Mouse (Mus musculus) midbrain, embryonic 11.5 days (tissue): ENCODE results near the gene Ptpn13. TPM values are rescaled to one million over a fixed set of nuclear protein-coding genes. Genes with fewer than 3 reads are reported as not detected.

Source experiments
- ATAC-seq: fragments of 200-750 bp; cut with Nextera tagmentation; 2 replicates; pipeline ENCODE4 v1.8.0; 2017; ENCODE audit warnings: moderate TSS enrichment, moderate library complexity; ENCODE audit not compliant: low FRiP score
- DNase-seq: peaks from one replicate; pipeline ENCODE4 v3.0.0; 2015; ENCODE audit warnings: low spot score; ENCODE audit errors: missing footprints
- H3K27ac ChIP-seq: fragments of 300-500 bp; sonication (generic); 2 replicates; pipeline ENCODE4 v1.5.1; 2014; ENCODE audit warnings: low read depth, low read length
- H3K27me3 ChIP-seq: fragments of 300-500 bp; sonication (generic); 2 replicates; pipeline ENCODE4 v1.6.1; 2014; ENCODE audit warnings: mild to moderate bottlenecking, low read length, moderate library complexity, mixed read lengths; ENCODE audit not compliant: control insufficient read depth, insufficient read depth
- H3K36me3 ChIP-seq: fragments of 300-500 bp; sonication (generic); 2 replicates; pipeline ENCODE4 v1.6.1; 2014; ENCODE audit warnings: mild to moderate bottlenecking, low read length, moderate library complexity, mixed read lengths; ENCODE audit not compliant: control insufficient read depth, insufficient read depth
- H3K4me1 ChIP-seq: fragments of 300-500 bp; sonication (generic); 2 replicates; pipeline ENCODE4 v1.6.1; 2014; ENCODE audit warnings: low read length; ENCODE audit not compliant: control insufficient read depth, insufficient read depth
- H3K4me2 ChIP-seq: fragments of 300-500 bp; sonication (generic); 2 replicates; pipeline ENCODE4 v1.6.1; 2014; ENCODE audit warnings: mild to moderate bottlenecking, moderate library complexity
- H3K4me3 ChIP-seq: fragments of 300-500 bp; sonication (generic); 2 replicates; pipeline ENCODE4 v1.5.1; 2014; ENCODE audit warnings: low read depth, low read length
- H3K9ac ChIP-seq: fragments of 300-500 bp; sonication (generic); 2 replicates; pipeline ENCODE4 v1.6.1; 2014; ENCODE audit warnings: low read length
- H3K9me3 ChIP-seq: fragments of 300-500 bp; sonication (generic); 2 replicates; pipeline ENCODE4 v1.6.1; 2016; ENCODE audit warnings: low read length; ENCODE audit not compliant: control insufficient read depth
- WGBS: fragments of 180-500 bp; shearing (Covaris S2); extraction: QIAGEN DNeasy Blood & Tissue Kit; methylation state at CpG from one replicate; pipeline ENCODE4 v1.1.7; 2014; 5-methylcytosine and 5-hydroxymethylcytosine counted together
- polyA plus RNA-seq: library from polyadenylated mRNA; unstranded; fragments of >200 nt; fragmentation: Nextera tagmentation; extraction: Ambion mirVana; gene quantifications from 2 replicates; pipeline ENCODE4 v1.2.1, GENCODE M21; 2014

Gene Ptpn13
- polyA plus RNA-seq, 1 experiment from 2014 or later = 18.1 TPM

DNA sequence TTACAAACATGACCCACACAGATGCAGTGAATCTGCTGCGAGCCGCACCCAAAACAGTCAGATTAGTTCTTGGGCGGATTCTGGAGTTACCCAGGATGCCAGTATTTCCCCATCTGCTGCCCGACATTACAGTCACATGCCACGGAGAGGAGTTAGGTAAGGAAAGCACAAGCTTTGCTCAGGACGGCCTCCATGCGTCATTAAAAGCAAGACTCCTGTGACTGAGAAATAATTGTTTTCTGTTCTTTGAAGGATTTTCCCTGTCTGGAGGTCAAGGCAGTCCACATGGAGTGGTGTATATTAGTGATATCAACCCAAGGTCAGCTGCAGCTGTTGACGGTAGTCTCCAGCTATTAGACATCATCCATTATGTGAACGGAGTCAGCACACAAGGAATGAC lies 144.5 kb downstream of the Ptpn13 start:
- peaks cover 5% of the 10 kb centered on the region; the same call in 1 of the 2 replicates for H3K36me3 ChIP-seq
- no peak overlapping the region for H3K4me2 ChIP-seq
- no peak overlapping the region for H3K4me3 ChIP-seq
- DNase-seq (no peak), ATAC-seq (no peak)
- no peaks in the 10 kb centered on the region for H3K4me1 ChIP-seq
- whole genome bisulfite sequencing = 93% methylated on average over 9 of the region's 9 CpGs
- no peaks in the 10 kb centered on the region for H3K27me3 ChIP-seq
- H3K9me3 ChIP-seq = no peaks in the 10 kb centered on the region
- no peak overlapping the region for H3K27ac ChIP-seq
- no peak overlapping the region for H3K9ac ChIP-seq

DNA sequence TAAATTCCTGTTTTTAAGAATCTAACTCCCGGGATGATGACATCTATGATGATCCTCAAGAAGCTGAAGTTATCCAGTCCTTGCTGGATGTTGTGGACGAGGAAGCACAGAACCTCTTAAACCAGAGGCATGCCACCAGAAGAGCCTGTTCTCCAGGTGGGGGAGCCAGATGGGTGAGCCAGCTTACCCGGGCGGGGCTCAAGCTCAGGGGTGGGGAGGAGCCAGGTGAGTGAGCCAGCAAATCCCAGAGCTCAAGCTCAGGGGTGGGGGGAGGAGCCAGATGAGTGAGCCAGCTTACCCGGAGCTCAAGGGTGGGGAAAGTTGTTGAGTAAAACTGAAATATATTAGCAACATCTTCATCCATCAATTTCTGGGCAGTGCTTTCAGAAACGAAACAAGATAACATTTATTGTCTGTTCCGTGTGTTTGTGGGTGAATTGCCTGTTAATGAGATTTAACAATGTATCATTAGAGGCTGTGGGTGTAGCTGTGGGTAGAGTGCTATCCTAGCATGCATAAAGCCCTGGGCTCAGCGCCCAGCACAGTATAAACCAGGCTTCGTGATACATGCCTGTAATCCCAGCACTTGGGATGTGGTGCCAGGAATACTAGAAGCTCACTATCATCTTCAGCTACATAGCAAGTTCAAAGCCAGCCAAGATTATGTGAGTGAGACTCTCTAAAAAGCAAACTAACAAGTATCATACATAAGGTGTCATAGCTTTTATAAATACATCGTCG lies 154.9 kb downstream of the Ptpn13 start:
- Histone ChIP-seq H3K9me3 (no peaks in the 10 kb centered on the region), H3K36me3 (peaks cover 2% of the 10 kb centered on the region; the same call in 1 of the 2 replicates), H3K9ac (no peak overlapping the region), H3K4me1 (no peaks in the 10 kb centered on the region), H3K4me2 (no peak overlapping the region), H3K4me3 (no peak overlapping the region), H3K27ac (no peak overlapping the region), H3K27me3 (no peaks in the 10 kb centered on the region)
- ATAC-seq (no peak), DNase-seq (no peak)
- 83% methylated on average over 11 of the region's 11 CpGs for WGBS

DNA sequence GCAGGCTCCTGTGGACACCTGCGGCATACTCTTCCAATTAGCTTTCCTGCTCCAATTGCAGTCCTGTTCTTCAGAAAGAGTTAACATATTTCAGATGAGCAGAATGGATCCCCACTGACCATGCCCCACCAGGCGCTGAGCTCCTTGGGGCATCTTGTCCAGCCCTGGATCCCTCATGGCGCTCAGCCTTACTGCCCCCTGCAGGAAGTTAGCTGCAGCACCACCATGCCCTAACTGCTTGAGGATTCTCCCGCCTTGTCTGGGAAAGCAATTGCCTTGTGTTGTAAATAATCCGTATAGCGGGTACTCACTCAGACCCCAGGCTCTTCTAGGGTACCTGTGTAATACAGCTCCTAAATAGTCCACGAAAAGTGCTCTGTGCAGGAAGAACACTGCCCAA lies 162.2 kb downstream of the Ptpn13 start:
- no peak for DNase-seq
- no peak overlapping the region for H3K4me2 ChIP-seq

DNA sequence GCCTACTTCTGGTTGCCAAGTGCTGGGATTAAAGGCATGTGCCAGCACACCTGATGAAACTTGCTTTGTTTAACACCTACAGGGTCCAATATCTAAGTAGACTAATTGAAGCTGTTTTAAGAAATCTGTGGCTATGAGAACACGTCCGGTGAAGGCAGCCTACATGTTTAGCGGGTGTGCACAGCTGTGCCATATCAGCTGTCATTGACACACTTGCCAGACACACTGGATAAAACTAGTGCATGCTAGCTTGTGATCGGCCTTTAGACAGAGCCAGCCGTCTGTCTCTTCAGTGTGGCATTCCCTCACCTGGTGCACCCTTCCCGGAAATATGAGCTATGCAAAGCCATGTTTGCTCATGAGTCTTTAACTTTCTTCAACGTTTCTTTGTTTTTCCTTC lies 166.9 kb downstream of the Ptpn13 start:
- Histone ChIP-seq H3K4me1 (no peaks in the 10 kb centered on the region), H3K36me3 (0 out of 2 replicates have a peak, but pooled peaks cover 3% of the 10 kb centered on the region), H3K27ac (no peak overlapping the region), H3K27me3 (no peaks in the 10 kb centered on the region), H3K9ac (no peak overlapping the region), H3K9me3 (no peaks in the 10 kb centered on the region), H3K4me2 (no peak overlapping the region), H3K4me3 (no peak overlapping the region)
- DNase-seq (no peak), ATAC-seq (no peak)
- WGBS = 93% methylated on average over 7 of the region's 7 CpGs

More for the DNA sequence above, 162.2 kb downstream of the Ptpn13 start:
- no peaks in the 10 kb centered on the region for H3K9me3 ChIP-seq
- no peak for ATAC-seq
- H3K4me3 ChIP-seq = no peak overlapping the region
- H3K4me1 ChIP-seq = no peaks in the 10 kb centered on the region
- H3K36me3 ChIP-seq = 0 out of 2 replicates have a peak, but pooled peaks cover 3% of the 10 kb centered on the region
- H3K27me3 ChIP-seq = no peaks in the 10 kb centered on the region
- no peak overlapping the region for H3K9ac ChIP-seq
- WGBS = 84% methylated on average over 7 of the region's 7 CpGs
- H3K27ac ChIP-seq = no peak overlapping the region

DNA sequence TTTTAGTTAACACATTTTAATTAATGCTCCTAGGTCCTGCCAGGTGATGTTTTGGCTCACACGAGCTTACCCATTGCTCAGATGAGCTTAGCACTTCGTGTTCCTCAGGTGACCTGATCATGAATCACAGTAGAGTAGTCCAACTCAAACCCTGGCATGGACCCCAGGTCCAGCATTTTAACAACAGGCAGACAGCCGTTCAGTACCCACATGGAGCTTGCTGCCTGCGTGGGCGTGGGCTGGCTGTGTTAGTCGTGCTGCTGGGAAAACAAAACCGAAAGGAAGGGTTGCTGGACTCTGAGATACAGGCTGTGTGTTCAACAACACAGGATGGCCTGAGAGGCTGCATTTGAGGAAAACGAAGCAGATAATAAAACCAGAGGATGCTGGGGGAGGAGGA lies 167.7 kb downstream of the Ptpn13 start:
- 88% methylated on average over 8 of the region's 8 CpGs for WGBS
- H3K36me3 ChIP-seq = 0 out of 2 replicates have a peak, but pooled peaks cover 3% of the 10 kb centered on the region

DNA sequence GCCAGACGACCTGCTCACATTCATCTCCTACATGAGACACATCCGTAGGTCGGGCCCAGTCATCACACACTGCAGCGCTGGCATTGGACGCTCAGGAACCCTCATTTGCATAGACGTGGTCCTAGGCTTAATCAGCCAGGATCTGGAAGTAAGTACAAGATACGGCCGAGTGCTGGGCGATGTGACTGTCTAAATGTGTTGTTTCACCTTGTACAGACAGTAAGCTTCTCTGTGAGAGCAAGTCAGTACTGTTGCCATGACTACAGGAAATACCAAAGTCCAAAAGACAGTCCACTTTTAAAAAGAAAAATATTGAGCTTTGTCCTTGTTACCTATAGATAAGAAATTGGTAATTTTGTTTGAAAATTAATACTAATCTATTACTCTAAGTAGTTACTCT lies 168.6 kb downstream of the Ptpn13 start:
- H3K9ac ChIP-seq = no peak overlapping the region
- no peak for ATAC-seq
- no peak overlapping the region for H3K4me3 ChIP-seq
- H3K36me3 ChIP-seq = no peaks in the 10 kb centered on the region
- WGBS = 90% methylated on average over 9 of the region's 9 CpGs
- no peak overlapping the region for H3K4me2 ChIP-seq
- no peak overlapping the region for H3K27ac ChIP-seq
- H3K4me1 ChIP-seq = no peaks in the 10 kb centered on the region
- no peaks in the 10 kb centered on the region for H3K9me3 ChIP-seq
- no peak for DNase-seq
- no peaks in the 10 kb centered on the region for H3K27me3 ChIP-seq

More for the DNA sequence above, 167.7 kb downstream of the Ptpn13 start:
- no peak for DNase-seq
- Histone ChIP-seq H3K27ac (no peak overlapping the region), H3K4me1 (no peaks in the 10 kb centered on the region), H3K4me2 (no peak overlapping the region), H3K9me3 (no peaks in the 10 kb centered on the region), H3K9ac (no peak overlapping the region), H3K4me3 (no peak overlapping the region), H3K27me3 (no peaks in the 10 kb centered on the region)
- no peak for ATAC-seq

DNA sequence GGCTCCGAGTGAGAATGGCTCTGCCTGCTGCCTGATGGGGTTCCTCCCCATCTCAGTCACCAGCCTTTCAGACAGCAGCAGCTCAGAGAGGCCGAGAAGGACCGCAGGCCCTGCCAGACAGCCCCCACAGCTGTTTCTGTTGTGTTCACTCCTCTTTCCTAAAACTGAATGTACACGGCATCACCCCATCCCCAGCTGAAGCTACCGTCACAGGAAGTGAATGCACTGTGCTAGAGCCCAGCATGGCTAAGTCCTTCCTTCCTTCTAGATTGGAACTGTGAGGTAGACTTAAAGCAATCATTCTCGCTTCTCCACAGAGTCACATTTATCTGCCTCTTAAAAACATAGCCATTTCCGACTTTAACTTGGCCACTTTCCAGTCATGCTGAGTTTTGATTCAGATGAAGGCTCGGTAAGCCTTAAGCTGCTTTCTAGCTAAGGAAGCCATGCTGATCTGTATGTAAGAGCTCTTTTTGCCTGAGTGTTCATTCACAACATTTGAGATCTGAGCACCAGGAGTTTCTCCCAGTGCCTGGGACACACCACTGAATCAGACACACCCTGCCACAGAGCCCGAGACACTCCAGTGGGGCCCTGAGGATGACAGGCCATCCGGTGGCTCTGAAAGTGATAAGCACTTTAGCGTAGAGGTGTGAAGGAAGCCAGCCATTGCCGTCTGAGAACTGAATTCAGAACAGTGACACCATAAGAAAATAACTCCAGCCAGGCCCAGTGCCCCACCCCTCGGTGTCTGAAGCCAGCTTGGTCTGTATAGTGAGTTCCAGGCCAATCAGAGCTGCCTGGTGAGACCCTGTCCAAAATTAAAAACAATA lies 170.6 kb downstream of the Ptpn13 start:
- H3K27ac ChIP-seq = no peak overlapping the region
- H3K36me3 ChIP-seq = no peaks in the 10 kb centered on the region
- no peaks in the 10 kb centered on the region for H3K4me1 ChIP-seq
- no peaks in the 10 kb centered on the region for H3K9me3 ChIP-seq
- H3K4me2 ChIP-seq = no peak overlapping the region
- no peaks in the 10 kb centered on the region for H3K27me3 ChIP-seq
- 86% methylated on average over 13 of the region's 13 CpGs for WGBS
- no peak for ATAC-seq
- H3K4me3 ChIP-seq = no peak overlapping the region
- no peak for DNase-seq
- no peak overlapping the region for H3K9ac ChIP-seq

DNA sequence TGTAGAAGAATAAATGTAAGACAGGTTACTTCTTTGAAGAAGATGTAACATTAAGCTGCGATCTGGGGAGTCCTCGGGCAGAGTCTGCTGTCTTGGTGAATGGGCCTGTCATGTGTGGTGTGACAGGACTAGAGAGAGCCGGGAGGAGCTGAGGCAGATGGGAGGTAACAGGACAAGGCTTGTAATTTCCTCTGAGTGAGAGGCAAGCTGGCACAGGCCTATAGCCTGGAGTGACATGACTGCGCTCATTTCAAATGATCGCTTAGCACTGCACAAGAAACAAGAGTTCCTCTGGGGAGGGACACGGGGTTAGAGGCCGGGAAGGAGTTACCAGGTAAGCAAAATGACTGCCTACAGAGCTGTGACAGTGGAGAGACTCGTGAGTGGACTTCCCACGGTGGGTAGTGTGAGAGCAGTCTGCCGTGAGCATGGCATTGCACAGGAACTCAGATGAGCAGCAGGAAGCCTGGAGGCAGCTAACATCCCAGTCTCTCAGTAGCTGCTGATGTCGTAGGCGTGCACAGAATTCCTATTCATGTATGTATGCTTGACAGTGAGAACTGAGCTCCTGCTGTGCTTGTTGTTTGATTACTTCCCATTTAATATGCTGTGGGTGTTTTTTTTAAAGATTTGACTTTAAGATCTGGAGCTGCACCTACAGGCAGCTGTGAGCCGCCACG lies 171.6 kb downstream of the Ptpn13 start:
- H3K4me2 ChIP-seq = no peak overlapping the region
- no peak overlapping the region for H3K9ac ChIP-seq
- no peaks in the 10 kb centered on the region for H3K9me3 ChIP-seq
- no peak overlapping the region for H3K4me3 ChIP-seq
- H3K27me3 ChIP-seq = no peaks in the 10 kb centered on the region
- DNase-seq = no peak
- no peak for ATAC-seq
- WGBS = 86% methylated on average over 14 of the region's 14 CpGs
- no peaks in the 10 kb centered on the region for H3K4me1 ChIP-seq
- H3K36me3 ChIP-seq = no peaks in the 10 kb centered on the region
- no peak overlapping the region for H3K27ac ChIP-seq

DNA sequence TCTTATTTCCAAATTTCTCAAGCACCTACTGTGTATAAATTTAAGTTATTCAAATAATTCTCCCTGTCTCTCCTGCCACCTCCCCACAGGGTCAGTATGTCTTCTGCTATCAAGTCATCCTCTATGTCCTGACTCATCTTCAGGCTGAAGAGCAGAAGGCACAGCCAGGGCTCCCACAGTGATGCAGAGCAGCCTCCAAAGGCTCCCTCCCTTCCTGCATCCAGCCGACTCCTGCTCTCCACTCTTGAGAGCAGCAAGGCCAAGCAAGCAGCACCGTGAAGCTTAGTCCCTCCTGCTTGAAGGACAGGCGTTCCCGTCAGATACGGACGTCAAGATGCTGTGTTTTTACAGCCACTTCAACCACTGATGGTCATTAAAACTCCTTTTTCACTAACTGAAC lies 172.6 kb downstream of the Ptpn13 start:
- Histone ChIP-seq H3K27ac (no peak overlapping the region), H3K4me2 (no peak overlapping the region), H3K4me1 (no peaks in the 10 kb centered on the region), H3K27me3 (no peaks in the 10 kb centered on the region), H3K9ac (no peak overlapping the region), H3K4me3 (no peak overlapping the region), H3K9me3 (no peaks in the 10 kb centered on the region), H3K36me3 (no peaks in the 10 kb centered on the region)
- ATAC-seq (no peak), DNase-seq (no peak)
- WGBS = 77% methylated on average over 6 of the region's 6 CpGs
